Mouse (Mus musculus) midbrain, embryonic 11.5 days (tissue): ENCODE results near the gene Itgav. TPM values are rescaled to one million over a fixed set of nuclear protein-coding genes. Genes with fewer than 3 reads are reported as not detected.
A peak's percentile ranks its signal among the peaks of the same experiment; 100 is the strongest.

ENCODE experiments used
- ATAC-seq: fragments of 200-750 bp; cut with Nextera tagmentation; 2 replicates; pipeline ENCODE4 v1.8.0; 2017; ENCODE audit warnings: moderate TSS enrichment, moderate library complexity; ENCODE audit not compliant: low FRiP score
- DNase-seq: peaks from one replicate; pipeline ENCODE4 v3.0.0; 2015; ENCODE audit warnings: low spot score; ENCODE audit errors: missing footprints
- H3K27ac ChIP-seq: fragments of 300-500 bp; sonication (generic); 2 replicates; pipeline ENCODE4 v1.5.1; 2014; ENCODE audit warnings: low read depth, low read length
- H3K27me3 ChIP-seq: fragments of 300-500 bp; sonication (generic); 2 replicates; pipeline ENCODE4 v1.6.1; 2014; ENCODE audit warnings: mild to moderate bottlenecking, low read length, moderate library complexity, mixed read lengths; ENCODE audit not compliant: control insufficient read depth, insufficient read depth
- H3K36me3 ChIP-seq: fragments of 300-500 bp; sonication (generic); 2 replicates; pipeline ENCODE4 v1.6.1; 2014; ENCODE audit warnings: mild to moderate bottlenecking, low read length, moderate library complexity, mixed read lengths; ENCODE audit not compliant: control insufficient read depth, insufficient read depth
- H3K4me1 ChIP-seq: fragments of 300-500 bp; sonication (generic); 2 replicates; pipeline ENCODE4 v1.6.1; 2014; ENCODE audit warnings: low read length; ENCODE audit not compliant: control insufficient read depth, insufficient read depth
- H3K4me2 ChIP-seq: fragments of 300-500 bp; sonication (generic); 2 replicates; pipeline ENCODE4 v1.6.1; 2014; ENCODE audit warnings: mild to moderate bottlenecking, moderate library complexity
- H3K4me3 ChIP-seq: fragments of 300-500 bp; sonication (generic); 2 replicates; pipeline ENCODE4 v1.5.1; 2014; ENCODE audit warnings: low read depth, low read length
- H3K9ac ChIP-seq: fragments of 300-500 bp; sonication (generic); 2 replicates; pipeline ENCODE4 v1.6.1; 2014; ENCODE audit warnings: low read length
- H3K9me3 ChIP-seq: fragments of 300-500 bp; sonication (generic); 2 replicates; pipeline ENCODE4 v1.6.1; 2016; ENCODE audit warnings: low read length; ENCODE audit not compliant: control insufficient read depth
- WGBS: fragments of 180-500 bp; shearing (Covaris S2); extraction: QIAGEN DNeasy Blood & Tissue Kit; methylation state at CpG from one replicate; pipeline ENCODE4 v1.1.7; 2014; 5-methylcytosine and 5-hydroxymethylcytosine counted together
- polyA plus RNA-seq: library from polyadenylated mRNA; unstranded; fragments of >200 nt; fragmentation: Nextera tagmentation; extraction: Ambion mirVana; gene quantifications from 2 replicates; pipeline ENCODE4 v1.2.1, GENCODE M21; 2014

Gene Itgav
- polyA plus RNA-seq, 1 experiment from 2014 or later, result 41.7 TPM

- no peak overlapping the region for H3K4me2 ChIP-seq
- H3K27ac ChIP-seq, result no peak overlapping the region
- DNase-seq (no peak), ATAC-seq (no peak)
- no peaks in the 10 kb centered on the region for H3K27me3 ChIP-seq
- WGBS, result 86% methylated on average over 1 of the region's 1 CpGs
- no peak overlapping the region for H3K9ac ChIP-seq
- H3K9me3 ChIP-seq, result no peaks in the 10 kb centered on the region
- H3K4me3 ChIP-seq, result no peak overlapping the region
- H3K4me1 ChIP-seq, result no peaks in the 10 kb centered on the region
- H3K36me3 ChIP-seq, result no peaks in the 10 kb centered on the region
Measured at GRCm38 (mm10) chr2:83766878-83767277, 42.7 kb downstream of the Itgav start.

GRCm38 (mm10) chr2:83768311-83769047, 44.3 kb downstream of the Itgav start:
- Histone ChIP-seq H3K27ac (no peak overlapping the region), H3K4me3 (no peak overlapping the region), H3K4me2 (no peak overlapping the region), H3K9ac (no peak overlapping the region), H3K4me1 (no peaks in the 10 kb centered on the region), H3K36me3 (no peaks in the 10 kb centered on the region), H3K27me3 (no peaks in the 10 kb centered on the region), H3K9me3 (no peaks in the 10 kb centered on the region)
- DNase-seq (peak; percentile 76), ATAC-seq (no peak)
- WGBS, result 85% methylated on average over 4 of the region's 4 CpGs

- WGBS, result 65% methylated on average over 7 of the region's 7 CpGs
- Histone ChIP-seq H3K9me3 (no peaks in the 10 kb centered on the region), H3K27ac (no peak overlapping the region), H3K9ac (no peak overlapping the region), H3K4me3 (no peak overlapping the region), H3K4me1 (no peaks in the 10 kb centered on the region), H3K27me3 (no peaks in the 10 kb centered on the region), H3K36me3 (no peaks in the 10 kb centered on the region), H3K4me2 (no peak overlapping the region)
- ATAC-seq (peak; percentile 70; the same call in 1 of the 2 replicates), DNase-seq (no peak)
Measured at GRCm38 (mm10) chr2:83771155-83771812, 47.1 kb downstream of the Itgav start.

GRCm38 (mm10) chr2:83791330-83792073, 67.3 kb downstream of the Itgav start:
- Histone ChIP-seq H3K27me3 (no peaks in the 10 kb centered on the region), H3K9me3 (no peaks in the 10 kb centered on the region), H3K9ac (0 out of 2 replicates have a peak overlapping the region, but pooled peaks have one; percentile 5), H3K36me3 (no peaks in the 10 kb centered on the region), H3K4me2 (no peak overlapping the region), H3K27ac (peak overlapping the region; percentile 21), H3K4me1 (no peaks in the 10 kb centered on the region), H3K4me3 (no peak overlapping the region)
- 63% methylated on average over 20 of the region's 20 CpGs for WGBS
- ATAC-seq (peak; percentile 92), DNase-seq (peak; percentile 88)

GRCm38 (mm10) chr2:83792102-83792501, 67.9 kb downstream of the Itgav start:
- DNase-seq (no peak), ATAC-seq (peak; percentile 64)
- H3K9ac ChIP-seq, result no peak overlapping the region
- no peaks in the 10 kb centered on the region for H3K36me3 ChIP-seq
- 65% methylated on average over 4 of the region's 4 CpGs for whole genome bisulfite sequencing
- no peaks in the 10 kb centered on the region for H3K4me1 ChIP-seq
- H3K27me3 ChIP-seq, result no peaks in the 10 kb centered on the region
- H3K4me2 ChIP-seq, result no peak overlapping the region
- H3K9me3 ChIP-seq, result no peaks in the 10 kb centered on the region
- no peak overlapping the region for H3K4me3 ChIP-seq
- peak overlapping the region; percentile 21 for H3K27ac ChIP-seq

GRCm38 (mm10) chr2:83795766-83796165, 71.6 kb downstream of the Itgav start:
- Histone ChIP-seq H3K4me1 (no peaks in the 10 kb centered on the region), H3K27me3 (no peaks in the 10 kb centered on the region), H3K4me2 (no peak overlapping the region), H3K36me3 (no peaks in the 10 kb centered on the region), H3K9ac (no peak overlapping the region), H3K9me3 (no peaks in the 10 kb centered on the region), H3K4me3 (no peak overlapping the region), H3K27ac (no peak overlapping the region)
- DNase-seq (peak; percentile 62), ATAC-seq (no peak)
- 93% methylated on average over 4 of the region's 4 CpGs for WGBS

GRCm38 (mm10) chr2:83797902-83798497, 73.8 kb downstream of the Itgav start:
- no peak overlapping the region for H3K27ac ChIP-seq
- 81% methylated on average over 9 of the region's 9 CpGs for WGBS
- ATAC-seq (no peak), DNase-seq (no peak)
- no peaks in the 10 kb centered on the region for H3K9me3 ChIP-seq
- H3K4me3 ChIP-seq, result no peak overlapping the region
- H3K36me3 ChIP-seq, result no peaks in the 10 kb centered on the region
- no peaks in the 10 kb centered on the region for H3K4me1 ChIP-seq
- H3K4me2 ChIP-seq, result no peak overlapping the region
- H3K9ac ChIP-seq, result no peak overlapping the region
- H3K27me3 ChIP-seq, result no peaks in the 10 kb centered on the region

- Histone ChIP-seq H3K36me3 (no peaks in the 10 kb centered on the region), H3K4me2 (peak within 1 kb of the TSS; percentile 64), H3K27me3 (no peaks in the 10 kb centered on the region), H3K4me3 (peak within 1 kb of the TSS; percentile 58), H3K9ac (peak within 1 kb of the TSS; percentile 93), H3K27ac (peak within 1 kb of the TSS; percentile 71), H3K4me1 (peaks cover 4% of the 10 kb centered on the region; the same call in 1 of the 2 replicates), H3K9me3 (no peaks in the 10 kb centered on the region)
- peak; percentile 97 for ATAC-seq
- WGBS, result under 1% methylated on average over 63 of the region's 63 CpGs
- peak; percentile 98 for DNase-seq
Measured at GRCm38 (mm10) chr2:83812483-83813272, 88.5 kb downstream of the Itgav start, which contains the start of gene Fam171b. Gene Fam171b (plus strand): TSS chr2:83812636.
